Mouse (Mus musculus): ENCODE data around the gene Lrp1. TPM values are rescaled to one million over a fixed set of nuclear protein-coding genes. Genes with fewer than 3 reads are reported as not detected.
A peak's percentile ranks its signal among the peaks of the same experiment; 100 is the strongest.

Gene Lrp1
- polyA plus RNA-seq, 2 experiments = 146 to 261 TPM

DNA sequence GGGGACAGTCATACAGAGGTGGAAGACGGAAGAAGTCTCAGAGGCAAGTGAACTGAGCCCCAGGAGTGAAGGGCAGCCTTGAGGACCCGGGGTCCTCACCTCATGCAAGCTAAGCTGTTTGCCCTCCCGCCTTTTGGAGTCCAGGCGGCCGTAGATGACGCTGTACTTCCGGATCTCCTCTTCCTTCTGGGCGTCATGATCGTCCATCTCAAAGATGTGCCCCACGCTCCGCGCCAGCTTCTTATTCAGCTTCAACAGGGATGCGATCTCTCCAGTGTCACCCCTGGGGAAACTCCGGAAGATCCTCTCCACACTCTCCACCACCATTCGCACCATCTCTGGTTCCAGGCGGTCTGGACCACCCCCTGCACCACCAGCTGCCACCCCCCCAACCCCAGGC, 43.2 kb upstream of the Lrp1 start:
- no peak for TF ChIP-seq POLR2A (IDR thresholded peaks at IDR 0.05; ENCODE audit: borderline replicate concordance, extremely low read depth, insufficient read depth, insufficient read length)
- Histone ChIP-seq H3K9ac (ENCODE audit: low read depth, low read length, severe bottlenecking) (peak overlapping the region; percentile 79; the same call in 1 of the 2 replicates), H3K4me3 (replicated peaks; ENCODE audit: low read length) (peak overlapping the region; percentile 55), H3K4me2 (replicated peaks; ENCODE audit: low read depth, low read length, severe bottlenecking) (peak overlapping the region; percentile 54), H3K27ac (replicated peaks; ENCODE audit: low read depth, low read length) (no peak overlapping the region), H3K27me3 (ENCODE audit: control insufficient read depth, insufficient read depth, low read length) (no peaks in the 10 kb centered on the region), H3K4me1 (ENCODE audit: control insufficient read depth, insufficient read depth, low read length) (peaks cover 53% of the 10 kb centered on the region), H3K36me3 (ENCODE audit: control insufficient read depth, insufficient read depth, low read length) (peaks cover 47% of the 10 kb centered on the region), H3K9me3 (ENCODE audit: control insufficient read depth, low read length) (no peaks in the 10 kb centered on the region)
- DNase-seq (ENCODE audit: low spot score) (no peak), ATAC-seq (ENCODE audit: low FRiP score, low read depth) (no peak)
- WGBS = 32% methylated on average over 16 of the region's 16 CpGs

DNA sequence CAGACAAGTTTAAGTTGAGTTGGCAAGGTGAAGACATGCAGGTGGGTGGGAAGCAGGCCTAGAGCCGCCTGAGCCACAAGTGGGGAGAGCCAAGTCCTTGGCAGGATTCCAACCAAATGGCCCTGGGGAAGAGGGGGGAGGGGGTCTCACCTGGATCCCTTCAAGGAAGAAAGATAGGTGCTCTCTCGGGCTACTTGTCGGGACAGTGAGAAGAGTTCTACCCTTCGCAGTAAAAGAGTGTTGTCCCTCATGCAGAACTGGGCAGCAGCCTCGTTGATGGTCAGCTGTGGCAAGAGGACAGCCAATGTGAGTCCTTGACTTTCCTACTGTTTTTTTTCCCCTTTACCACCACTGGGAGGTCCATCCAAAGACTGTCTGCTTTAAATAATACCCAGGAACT, 42.6 kb upstream of the Lrp1 start:
- no peaks in the 10 kb centered on the region for H3K9me3 ChIP-seq (ENCODE audit: control insufficient read depth, low read length)
- DNase-seq (ENCODE audit: low spot score) = peak; percentile 42
- 0 out of 2 replicates have a peak overlapping the region, but pooled peaks have one; percentile 79 for H3K9ac ChIP-seq (ENCODE audit: low read depth, low read length, severe bottlenecking)
- peak overlapping the region; percentile 55 for H3K4me3 ChIP-seq (replicated peaks; ENCODE audit: low read length)
- no peak for TF ChIP-seq POLR2A (IDR thresholded peaks at IDR 0.05; ENCODE audit: borderline replicate concordance, extremely low read depth, insufficient read depth, insufficient read length)
- peak overlapping the region; percentile 63; the same call in 1 of the 2 replicates for H3K27ac ChIP-seq (replicated peaks; ENCODE audit: low read depth, low read length)
- peaks cover 47% of the 10 kb centered on the region for H3K36me3 ChIP-seq (ENCODE audit: control insufficient read depth, insufficient read depth, low read length)
- ATAC-seq (ENCODE audit: low FRiP score, low read depth) = no peak
- 20% methylated on average over 5 of the region's 5 CpGs for WGBS
- peaks cover 49% of the 10 kb centered on the region for H3K4me1 ChIP-seq (ENCODE audit: control insufficient read depth, insufficient read depth, low read length)
- no peaks in the 10 kb centered on the region for H3K27me3 ChIP-seq (ENCODE audit: control insufficient read depth, insufficient read depth, low read length)
- peak overlapping the region; percentile 54 for H3K4me2 ChIP-seq (replicated peaks; ENCODE audit: low read depth, low read length, severe bottlenecking)

DNA sequence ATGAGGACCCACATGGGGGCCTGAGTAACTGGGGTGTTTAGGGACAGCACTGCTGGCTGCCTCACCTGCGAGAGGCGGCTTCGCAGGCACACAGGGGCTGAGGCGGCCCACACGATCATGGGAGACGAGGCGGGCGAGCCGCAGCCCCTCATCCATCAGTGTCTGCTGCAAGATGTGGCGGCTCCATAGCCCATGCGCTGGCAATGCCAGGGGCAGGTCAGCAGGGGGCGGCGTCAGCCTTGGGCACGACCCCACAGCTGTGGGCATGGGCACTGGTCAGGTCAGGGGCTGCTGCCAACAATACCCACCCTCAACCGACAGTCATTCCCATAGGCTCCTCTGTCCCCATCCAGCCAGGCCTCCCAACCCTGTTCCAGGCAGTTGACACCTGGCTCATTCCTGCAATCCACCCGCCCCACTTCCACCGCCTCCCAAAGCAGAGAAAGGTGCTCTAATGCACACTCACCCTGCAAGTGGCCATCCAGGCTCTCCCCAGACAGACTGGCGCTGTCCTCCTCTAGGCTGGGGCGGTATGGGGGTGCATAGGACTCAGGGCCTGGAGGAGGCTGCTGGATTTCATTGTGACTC, 41.8 kb upstream of the Lrp1 start:
- Histone ChIP-seq H3K27ac (replicated peaks; ENCODE audit: low read depth, low read length) (peak overlapping the region; percentile 63), H3K9me3 (ENCODE audit: control insufficient read depth, low read length) (no peaks in the 10 kb centered on the region), H3K4me2 (replicated peaks; ENCODE audit: low read depth, low read length, severe bottlenecking) (peak overlapping the region; percentile 42), H3K36me3 (ENCODE audit: control insufficient read depth, insufficient read depth, low read length) (peaks cover 47% of the 10 kb centered on the region), H3K4me1 (ENCODE audit: control insufficient read depth, insufficient read depth, low read length) (peaks cover 43% of the 10 kb centered on the region), H3K27me3 (ENCODE audit: control insufficient read depth, insufficient read depth, low read length) (no peaks in the 10 kb centered on the region), H3K4me3 (replicated peaks; ENCODE audit: low read length) (peak overlapping the region; percentile 15), H3K9ac (ENCODE audit: low read depth, low read length, severe bottlenecking) (peak overlapping the region; percentile 36; the same call in 1 of the 2 replicates)
- no peak for TF ChIP-seq POLR2A (IDR thresholded peaks at IDR 0.05; ENCODE audit: borderline replicate concordance, extremely low read depth, insufficient read depth, insufficient read length)
- 31% methylated on average over 16 of the region's 19 CpGs for WGBS
- ATAC-seq (ENCODE audit: low FRiP score, low read depth) (no peak), DNase-seq (ENCODE audit: low spot score) (no peak)

DNA sequence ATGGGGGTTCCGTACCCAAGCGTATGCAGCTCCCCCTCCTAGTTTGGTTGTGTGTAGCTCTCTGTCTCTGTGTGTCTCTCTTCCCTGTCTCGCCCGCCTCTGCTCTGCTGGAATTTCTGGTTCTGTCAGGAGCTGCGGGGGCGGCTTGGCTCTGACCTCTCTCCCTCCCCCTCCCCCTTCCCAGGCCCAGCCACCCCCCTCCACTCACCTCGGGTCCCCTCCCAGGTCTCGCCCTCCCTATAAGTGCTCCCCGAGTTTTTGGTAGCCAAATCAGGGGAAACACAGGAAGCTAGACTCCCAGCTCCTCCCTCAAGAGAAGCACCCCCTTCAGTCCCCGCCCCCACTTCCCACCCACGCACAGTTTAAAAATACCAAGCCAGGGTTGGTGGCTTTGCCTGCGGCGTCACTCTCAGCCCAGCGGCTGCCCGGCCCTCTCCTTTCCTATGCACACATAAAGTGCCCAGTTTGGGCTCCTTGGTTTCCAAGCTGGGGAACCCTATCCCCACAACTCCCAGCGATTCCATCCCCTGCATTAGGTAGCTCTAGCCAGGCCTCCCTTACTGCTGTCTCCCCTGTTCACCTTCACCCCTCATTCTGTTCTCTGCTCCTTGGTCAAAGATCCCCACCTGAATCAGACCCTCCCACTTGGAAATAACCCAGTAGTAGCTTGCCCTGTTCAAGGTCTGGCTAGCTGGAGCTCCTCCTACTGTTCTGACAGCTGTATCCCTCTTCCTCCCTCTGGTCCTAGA, 41.1 kb upstream of the Lrp1 start:
- Histone ChIP-seq H3K9ac (ENCODE audit: low read depth, low read length, severe bottlenecking) (no peak overlapping the region), H3K9me3 (ENCODE audit: control insufficient read depth, low read length) (no peaks in the 10 kb centered on the region), H3K4me1 (ENCODE audit: control insufficient read depth, insufficient read depth, low read length) (peaks cover 43% of the 10 kb centered on the region), H3K27ac (replicated peaks; ENCODE audit: low read depth, low read length) (peak overlapping the region; percentile 66; the same call in 1 of the 2 replicates), H3K36me3 (ENCODE audit: control insufficient read depth, insufficient read depth, low read length) (peaks cover 48% of the 10 kb centered on the region), H3K4me3 (replicated peaks; ENCODE audit: low read length) (peak overlapping the region; percentile 15), H3K27me3 (ENCODE audit: control insufficient read depth, insufficient read depth, low read length) (no peaks in the 10 kb centered on the region), H3K4me2 (replicated peaks; ENCODE audit: low read depth, low read length, severe bottlenecking) (peak overlapping the region; percentile 42)
- 11% methylated on average over 16 of the region's 16 CpGs for WGBS
- ATAC-seq (ENCODE audit: low FRiP score, low read depth) = 0 out of 2 replicates have a peak, but pooled peaks have one; percentile 7
- TF ChIP-seq POLR2A (IDR thresholded peaks at IDR 0.05; ENCODE audit: borderline replicate concordance, extremely low read depth, insufficient read depth, insufficient read length) = no peak
- peak; percentile 72 for DNase-seq (ENCODE audit: low spot score)

DNA sequence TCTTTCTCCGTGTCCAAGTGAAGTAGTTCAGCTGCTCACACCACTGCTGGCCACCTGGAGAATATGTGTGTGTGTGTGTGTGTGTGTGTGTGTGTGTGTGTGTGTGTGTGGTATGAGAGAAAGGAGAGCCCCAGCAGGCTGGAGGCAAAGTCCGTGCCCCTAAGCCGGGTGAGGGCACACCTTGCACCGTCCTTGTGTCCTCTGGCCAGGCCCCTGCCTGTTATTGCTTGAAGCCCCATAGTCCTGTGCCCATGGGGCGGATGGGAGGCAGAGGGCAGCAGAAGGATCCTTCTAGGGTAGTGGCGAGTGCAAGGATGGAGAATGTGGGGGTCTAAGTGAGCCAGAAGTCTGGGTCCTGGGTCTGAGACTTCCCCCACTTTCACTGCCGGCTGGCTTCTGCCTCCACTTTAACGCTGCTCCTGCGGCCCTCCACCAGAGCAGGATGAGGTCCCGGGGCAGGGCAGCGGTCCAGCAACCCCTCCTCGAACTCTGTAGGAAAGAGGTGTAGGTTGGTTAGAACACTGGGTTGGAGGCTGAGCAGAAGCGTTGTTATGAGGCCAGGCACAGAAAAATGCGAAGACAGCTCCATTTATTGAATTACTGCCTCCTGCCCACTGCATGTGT, 40.5 kb upstream of the Lrp1 start:
- H3K4me3 ChIP-seq (replicated peaks; ENCODE audit: low read length) = peak overlapping the region; percentile 15; the same call in 1 of the 2 replicates
- no peaks in the 10 kb centered on the region for H3K27me3 ChIP-seq (ENCODE audit: control insufficient read depth, insufficient read depth, low read length)
- H3K4me2 ChIP-seq (replicated peaks; ENCODE audit: low read depth, low read length, severe bottlenecking) = peak overlapping the region; percentile 42
- peaks cover 43% of the 10 kb centered on the region for H3K4me1 ChIP-seq (ENCODE audit: control insufficient read depth, insufficient read depth, low read length)
- ATAC-seq (ENCODE audit: low FRiP score, low read depth) = no peak
- H3K36me3 ChIP-seq (ENCODE audit: control insufficient read depth, insufficient read depth, low read length) = peaks cover 52% of the 10 kb centered on the region
- no peak for TF ChIP-seq POLR2A (IDR thresholded peaks at IDR 0.05; ENCODE audit: borderline replicate concordance, extremely low read depth, insufficient read depth, insufficient read length)
- peak overlapping the region; percentile 66; the same call in 1 of the 2 replicates for H3K27ac ChIP-seq (replicated peaks; ENCODE audit: low read depth, low read length)
- no peak overlapping the region for H3K9ac ChIP-seq (ENCODE audit: low read depth, low read length, severe bottlenecking)
- no peaks in the 10 kb centered on the region for H3K9me3 ChIP-seq (ENCODE audit: control insufficient read depth, low read length)
- peak; percentile 1 for DNase-seq (ENCODE audit: low spot score)
- WGBS = 28% methylated on average over 14 of the region's 14 CpGs
